Mouse (Mus musculus) liver, postnatal 0 days (tissue): ENCODE measurements around the gene Kyat1.

Experiments
- CTCF ChIP-seq: sonication (generic); IDR thresholded peaks from 2 replicates; pipeline ENCODE4 v1.5.1; 2016; ENCODE audit warnings: antibody characterized with exemption, low read depth
- EP300 ChIP-seq: IDR thresholded peaks from 2 replicates; pipeline ENCODE4 v1.6.1; 2016; ENCODE audit warnings: antibody characterized with exemption, low read depth, mild to moderate bottlenecking

DNA sequence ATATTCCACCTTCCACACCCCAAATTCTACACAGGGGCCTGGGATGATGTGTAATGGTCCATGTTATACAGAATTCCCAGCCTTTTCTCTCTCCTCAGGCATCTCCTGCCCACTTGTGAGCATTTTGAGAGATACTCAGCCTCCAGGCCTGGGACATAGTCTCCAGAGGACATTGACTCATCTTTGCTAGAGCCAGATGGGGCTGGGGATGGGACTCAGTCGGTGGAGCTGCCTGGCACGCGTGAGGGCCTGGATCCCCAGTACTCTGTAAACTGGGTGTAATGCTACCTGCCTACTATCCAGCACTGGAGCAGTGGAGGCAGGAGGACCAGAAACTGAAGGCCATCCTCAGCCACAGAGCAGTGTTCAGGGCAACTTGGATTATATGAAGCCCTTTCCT, 43.5 kb upstream of the Kyat1 start:
- TF ChIP-seq CTCF (no peak), EP300 (no peak)
